Mouse (Mus musculus) erythroblast, embryonic 14.5 days (primary cell): ENCODE results near the gene Rhox2f.
"Not testable (repeated sequence)": the region's sequence is repeated elsewhere in the genome, so short reads cannot be mapped to it uniquely, and the experiment has no call there.

Experiments used
- GATA1 ChIP-seq: IDR thresholded peaks from 2 replicates; pipeline ENCODE4 v1.6.1; 2012; ENCODE audit warnings: low read length, inconsistent platforms, mixed read lengths
- TAL1 ChIP-seq: IDR thresholded peaks from 3 replicates; pipeline ENCODE4 v1.6.1; 2012; ENCODE audit warnings: low read length, inconsistent platforms, mixed read lengths

GRCm38 (mm10) chrX:37571105-37571504 is at the start of gene Rhox2f:
- TF ChIP-seq TAL1, GATA1: not testable (repeated sequence)
